Mouse (Mus musculus): Measurements from ENCODE around the gene Fbxw9. TPM values are rescaled to one million over a fixed set of nuclear protein-coding genes. Genes with fewer than 3 reads are reported as not detected.

The Fbxw9 gene
- polyA plus RNA-seq, 1 experiment from 2014 or later = 25.8 TPM

- no peaks in the 10 kb centered on the region for H3K9me3 ChIP-seq (ENCODE audit: control insufficient read depth, low read length)
- no peak overlapping the region for H3K27ac ChIP-seq (ENCODE audit: low read depth, low read length)
- no peak overlapping the region for H3K4me2 ChIP-seq (ENCODE audit: low read depth)
- WGBS = 97% methylated on average over 4 of the region's 4 CpGs
- H3K9ac ChIP-seq (ENCODE audit: low read length) = no peak overlapping the region
- H3K27me3 ChIP-seq (ENCODE audit: control insufficient read depth, insufficient read depth, low read length) = no peaks in the 10 kb centered on the region
- H3K36me3 ChIP-seq (ENCODE audit: control insufficient read depth, insufficient read depth, low read length) = peaks cover 4% of the 10 kb centered on the region
- ATAC-seq (ENCODE audit: insufficient read depth, low FRiP score, low TSS enrichment) (no peak), DNase-seq (ENCODE audit: low spot score) (no peak)
- H3K4me3 ChIP-seq (ENCODE audit: low read depth, low read length) = no peak overlapping the region
- H3K4me1 ChIP-seq (ENCODE audit: control insufficient read depth, insufficient read depth, low read length) = peaks cover 8% of the 10 kb centered on the region
These were observed 2.7 kb downstream of the Fbxw9 start for GRCm38 (mm10) chr8:85062603-85063002.

GRCm38 (mm10) chr8:85065213-85065612, 5.4 kb downstream of the Fbxw9 start:
- WGBS = 35% methylated on average over 2 of the region's 2 CpGs

GRCm38 (mm10) chr8:85067155-85067554, 7.3 kb downstream of the Fbxw9 start:
- Histone ChIP-seq H3K27ac (ENCODE audit: low read depth, low read length) (no peak overlapping the region), H3K27me3 (ENCODE audit: control insufficient read depth, insufficient read depth, low read length) (no peaks in the 10 kb centered on the region), H3K9ac (ENCODE audit: low read length) (no peak overlapping the region), H3K4me2 (ENCODE audit: low read depth) (no peak overlapping the region), H3K4me1 (ENCODE audit: control insufficient read depth, insufficient read depth, low read length) (no peaks in the 10 kb centered on the region), H3K9me3 (ENCODE audit: control insufficient read depth, low read length) (no peaks in the 10 kb centered on the region), H3K4me3 (ENCODE audit: low read depth, low read length) (no peak overlapping the region), H3K36me3 (ENCODE audit: control insufficient read depth, insufficient read depth, low read length) (peaks cover 4% of the 10 kb centered on the region)
- no peak for ATAC-seq (ENCODE audit: insufficient read depth, low FRiP score, low TSS enrichment)
- no peak for DNase-seq (ENCODE audit: low spot score)
- WGBS = 98% methylated on average over 2 of the region's 2 CpGs

More at GRCm38 (mm10) chr8:85065213-85065612, 5.4 kb downstream of the Fbxw9 start:
- no peak overlapping the region for H3K27ac ChIP-seq (ENCODE audit: low read depth, low read length)
- DNase-seq (ENCODE audit: low spot score) (no peak), ATAC-seq (ENCODE audit: insufficient read depth, low FRiP score, low TSS enrichment) (no peak)
- no peak overlapping the region for H3K4me3 ChIP-seq (ENCODE audit: low read depth, low read length)
- peaks cover 8% of the 10 kb centered on the region for H3K4me1 ChIP-seq (ENCODE audit: control insufficient read depth, insufficient read depth, low read length)
- no peaks in the 10 kb centered on the region for H3K9me3 ChIP-seq (ENCODE audit: control insufficient read depth, low read length)
- no peaks in the 10 kb centered on the region for H3K27me3 ChIP-seq (ENCODE audit: control insufficient read depth, insufficient read depth, low read length)
- H3K4me2 ChIP-seq (ENCODE audit: low read depth) = no peak overlapping the region
- peaks cover 4% of the 10 kb centered on the region for H3K36me3 ChIP-seq (ENCODE audit: control insufficient read depth, insufficient read depth, low read length)
- H3K9ac ChIP-seq (ENCODE audit: low read length) = no peak overlapping the region

- Histone ChIP-seq H3K4me3 (ENCODE audit: low read depth, low read length) (no peak within 1 kb of the TSS), H3K36me3 (ENCODE audit: control insufficient read depth, insufficient read depth, low read length) (peaks cover 4% of the 10 kb centered on the region), H3K27me3 (ENCODE audit: control insufficient read depth, insufficient read depth, low read length) (no peaks in the 10 kb centered on the region), H3K9me3 (ENCODE audit: control insufficient read depth, low read length) (no peaks in the 10 kb centered on the region), H3K27ac (ENCODE audit: low read depth, low read length) (no peak within 1 kb of the TSS), H3K4me2 (ENCODE audit: low read depth) (no peak within 1 kb of the TSS), H3K9ac (ENCODE audit: low read length) (no peak within 1 kb of the TSS), H3K4me1 (ENCODE audit: control insufficient read depth, insufficient read depth, low read length) (peaks cover 5% of the 10 kb centered on the region; the same call in 1 of the 2 replicates)
- no peak for ATAC-seq (ENCODE audit: insufficient read depth, low FRiP score, low TSS enrichment)
- DNase-seq (ENCODE audit: low spot score) = no peak
These were observed 8.1 kb downstream of the Fbxw9 start, which contains the start of gene Gm5741 for GRCm38 (mm10) chr8:85067982-85068381. Gm5741 (minus strand) TSS chr8:85067982.

GRCm38 (mm10) chr8:85071041-85071440, 11.2 kb downstream of the Fbxw9 start:
- 82% methylated on average over 5 of the region's 5 CpGs for whole genome bisulfite sequencing
- Histone ChIP-seq H3K4me3 (ENCODE audit: low read depth, low read length) (peak overlapping the region; percentile 91; the same call in 1 of the 2 replicates), H3K4me2 (ENCODE audit: low read depth) (peak overlapping the region; percentile 66), H3K9ac (ENCODE audit: low read length) (peak overlapping the region; percentile 26; the same call in 1 of the 2 replicates), H3K27ac (ENCODE audit: low read depth, low read length) (peak overlapping the region; percentile 88; the same call in 1 of the 2 replicates), H3K4me1 (ENCODE audit: control insufficient read depth, insufficient read depth, low read length) (peaks cover 5% of the 10 kb centered on the region; the same call in 1 of the 2 replicates), H3K36me3 (ENCODE audit: control insufficient read depth, insufficient read depth, low read length) (peaks cover 15% of the 10 kb centered on the region), H3K9me3 (ENCODE audit: control insufficient read depth, low read length) (no peaks in the 10 kb centered on the region), H3K27me3 (ENCODE audit: control insufficient read depth, insufficient read depth, low read length) (no peaks in the 10 kb centered on the region)
- ATAC-seq (ENCODE audit: insufficient read depth, low FRiP score, low TSS enrichment) (no peak), DNase-seq (ENCODE audit: low spot score) (no peak)

GRCm38 (mm10) chr8:85071514-85072281, 11.8 kb downstream of the Fbxw9 start, which contains the start of gene Dhps:
Dhps (plus strand) TSS chr8:85071757.
- DNase-seq (ENCODE audit: low spot score) (peak; percentile 92), ATAC-seq (ENCODE audit: insufficient read depth, low FRiP score, low TSS enrichment) (peak; percentile 85)
- H3K9me3 ChIP-seq (ENCODE audit: control insufficient read depth, low read length) = no peaks in the 10 kb centered on the region
- H3K4me2 ChIP-seq (ENCODE audit: low read depth) = peak within 1 kb of the TSS; percentile 66
- peak within 1 kb of the TSS; percentile 91 for H3K4me3 ChIP-seq (ENCODE audit: low read depth, low read length)
- WGBS = 0% methylated on average over 66 of the region's 68 CpGs
- H3K4me1 ChIP-seq (ENCODE audit: control insufficient read depth, insufficient read depth, low read length) = peaks cover 5% of the 10 kb centered on the region; the same call in 1 of the 2 replicates
- H3K9ac ChIP-seq (ENCODE audit: low read length) = peak within 1 kb of the TSS; percentile 84
- peak within 1 kb of the TSS; percentile 88 for H3K27ac ChIP-seq (ENCODE audit: low read depth, low read length)
- H3K36me3 ChIP-seq (ENCODE audit: control insufficient read depth, insufficient read depth, low read length) = peaks cover 13% of the 10 kb centered on the region
- H3K27me3 ChIP-seq (ENCODE audit: control insufficient read depth, insufficient read depth, low read length) = no peaks in the 10 kb centered on the region

GRCm38 (mm10) chr8:85072364-85072929, 12.6 kb downstream of the Fbxw9 start:
- Histone ChIP-seq H3K36me3 (ENCODE audit: control insufficient read depth, insufficient read depth, low read length) (peaks cover 13% of the 10 kb centered on the region), H3K27me3 (ENCODE audit: control insufficient read depth, insufficient read depth, low read length) (no peaks in the 10 kb centered on the region), H3K9ac (ENCODE audit: low read length) (peak overlapping the region; percentile 84), H3K27ac (ENCODE audit: low read depth, low read length) (no peak overlapping the region; the same call in 1 of the 2 replicates), H3K9me3 (ENCODE audit: control insufficient read depth, low read length) (no peaks in the 10 kb centered on the region), H3K4me3 (ENCODE audit: low read depth, low read length) (peak overlapping the region; percentile 91), H3K4me1 (ENCODE audit: control insufficient read depth, insufficient read depth, low read length) (peaks cover 5% of the 10 kb centered on the region; the same call in 1 of the 2 replicates), H3K4me2 (ENCODE audit: low read depth) (peak overlapping the region; percentile 66)
- no peak for DNase-seq (ENCODE audit: low spot score)
- 42% methylated on average over 9 of the region's 9 CpGs for WGBS
- no peak for ATAC-seq (ENCODE audit: insufficient read depth, low FRiP score, low TSS enrichment)

- 95% methylated on average over 15 of the region's 15 CpGs for WGBS
- Histone ChIP-seq H3K9me3 (ENCODE audit: control insufficient read depth, low read length) (no peaks in the 10 kb centered on the region), H3K36me3 (ENCODE audit: control insufficient read depth, insufficient read depth, low read length) (peaks cover 13% of the 10 kb centered on the region), H3K4me2 (ENCODE audit: low read depth) (no peak overlapping the region), H3K4me1 (ENCODE audit: control insufficient read depth, insufficient read depth, low read length) (peaks cover 5% of the 10 kb centered on the region; the same call in 1 of the 2 replicates), H3K4me3 (ENCODE audit: low read depth, low read length) (no peak overlapping the region), H3K27me3 (ENCODE audit: control insufficient read depth, insufficient read depth, low read length) (no peaks in the 10 kb centered on the region), H3K9ac (ENCODE audit: low read length) (no peak overlapping the region), H3K27ac (ENCODE audit: low read depth, low read length) (no peak overlapping the region)
- ATAC-seq (ENCODE audit: insufficient read depth, low FRiP score, low TSS enrichment) (no peak), DNase-seq (ENCODE audit: low spot score) (no peak)
These were observed 13.3 kb downstream of the Fbxw9 start for GRCm38 (mm10) chr8:85073041-85073612.
